Mouse (Mus musculus) olfactory bulb, adult 2 months (tissue): ENCODE measurements at regions not wholly inside any gene's neighbourhood (a gene's known extent, or its start where the extent isn't known, plus 50 kb on each side); places are given as distances from the start of the nearest gene placed in this dataset.

Experiments
- H3K27ac ChIP-seq: fragments of 200-500 bp; 2 replicates; pipeline ENCODE4 v1.5.1; 2012; ENCODE audit warnings: low read depth, low read length; ENCODE audit not compliant: insufficient read depth
- H3K4me1 ChIP-seq: fragments of 200-500 bp; 2 replicates; pipeline ENCODE4 v1.6.1; 2012; ENCODE audit warnings: low read length; ENCODE audit not compliant: control insufficient read depth, insufficient read depth
- H3K4me3 ChIP-seq: fragments of 200-500 bp; 2 replicates; pipeline ENCODE4 v1.5.1; 2012; ENCODE audit warnings: mild to moderate bottlenecking, low read depth, low read length, moderate library complexity; ENCODE audit not compliant: insufficient read depth
- CTCF ChIP-seq: fragments of 200-500 bp; IDR thresholded peaks from 2 replicates; pipeline ENCODE4 v1.5.1; 2012; ENCODE audit warnings: low read depth, mild to moderate bottlenecking, low read length, moderate library complexity; ENCODE audit not compliant: insufficient read depth
- POLR2A ChIP-seq: fragments of 200-500 bp; IDR thresholded peaks from 2 replicates; pipeline ENCODE4 v1.6.1; 2012; ENCODE audit warnings: mild to moderate bottlenecking, low read depth, low read length, moderate library complexity; ENCODE audit not compliant: insufficient read depth
- WGBS: fragments of 180-500 bp; shearing (Covaris S2); methylation state at CpG from one replicate; pipeline ENCODE4 v1.1.7; 2018; 5-methylcytosine and 5-hydroxymethylcytosine counted together

DNA sequence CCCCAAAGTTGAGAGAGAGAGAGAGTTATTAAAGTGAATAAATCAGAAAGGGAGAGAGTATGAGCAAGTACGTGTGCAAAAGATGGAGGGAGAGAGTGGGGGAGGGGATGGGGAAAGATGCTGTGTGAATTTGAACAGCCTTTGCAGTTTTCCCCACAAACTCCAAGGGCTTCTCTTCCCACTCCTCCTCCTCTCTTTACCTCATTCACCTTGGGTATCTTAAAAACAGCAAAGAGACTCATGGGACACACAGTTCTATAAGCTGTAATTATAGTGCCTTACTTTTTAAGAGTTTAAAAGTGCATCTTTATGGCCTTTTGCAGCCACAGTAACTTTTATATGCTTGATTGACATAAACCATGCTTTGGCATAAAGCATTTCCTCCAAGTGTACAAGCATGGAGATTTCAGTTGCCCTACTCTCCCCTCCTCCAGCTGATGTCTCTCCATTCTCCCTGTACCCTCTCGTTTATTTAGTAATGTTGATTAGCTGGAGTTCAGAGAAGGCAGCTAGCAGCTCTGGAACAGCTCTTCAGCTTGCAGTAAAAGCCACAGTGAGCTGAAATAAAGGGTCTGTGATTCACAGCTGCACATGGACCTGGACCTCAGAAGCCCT is 156.7 kb downstream of the Tbx18 start:
- H3K27ac ChIP-seq, result no peak overlapping the region
- no peak for TF ChIP-seq CTCF
- TF ChIP-seq POLR2A, result no peak
- 28% methylated on average over 2 of the region's 2 CpGs for WGBS
- no peaks in the 10 kb centered on the region for H3K4me1 ChIP-seq
- no peak overlapping the region for H3K4me3 ChIP-seq

DNA sequence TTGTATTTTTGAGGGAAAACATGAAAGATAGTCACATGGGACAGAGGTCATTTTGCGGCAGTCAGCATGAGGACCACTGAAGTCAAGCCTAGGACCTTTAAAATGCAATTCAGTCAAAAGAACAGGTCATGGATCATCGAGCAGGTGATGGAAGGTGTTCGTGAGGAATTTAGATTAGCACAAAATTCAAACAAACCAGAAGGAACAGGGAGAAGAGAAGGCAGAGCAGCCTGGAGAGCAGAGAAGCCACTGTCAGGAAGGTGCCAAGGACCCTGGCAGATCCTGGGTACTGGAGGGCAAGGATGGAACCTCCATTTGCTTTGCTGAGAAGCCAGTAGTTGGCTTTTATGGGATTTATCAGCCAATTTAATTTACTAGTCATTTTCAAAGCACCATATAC is 167.8 kb downstream of the Tbx18 start:
- no peak overlapping the region for H3K27ac ChIP-seq
- H3K4me1 ChIP-seq, result no peaks in the 10 kb centered on the region
- TF ChIP-seq POLR2A (no peak), CTCF (no peak)
- 67% methylated on average over 3 of the region's 3 CpGs for WGBS
- no peak overlapping the region for H3K4me3 ChIP-seq

DNA sequence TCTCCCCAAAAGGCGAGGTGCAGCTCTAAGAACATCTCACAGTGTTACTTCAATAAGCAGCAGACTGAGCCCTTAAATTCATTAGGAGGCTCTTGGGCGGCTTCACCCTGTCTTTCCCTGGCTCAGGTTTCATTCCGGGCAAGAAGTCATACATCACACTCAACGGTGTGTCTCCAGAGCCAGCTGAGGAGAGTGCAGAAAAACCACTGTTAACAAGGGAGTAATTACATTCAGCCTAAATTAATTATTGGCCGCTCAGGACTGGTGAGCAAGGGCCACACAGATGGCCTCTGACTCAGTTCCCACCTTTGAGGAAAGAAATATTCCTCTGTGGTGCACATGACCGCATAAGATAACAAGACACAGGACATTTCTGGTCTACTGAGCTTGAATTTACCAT is 168.3 kb downstream of the Tbx18 start:
- no peaks in the 10 kb centered on the region for H3K4me1 ChIP-seq
- H3K27ac ChIP-seq, result no peak overlapping the region
- TF ChIP-seq CTCF (no peak), POLR2A (no peak)
- H3K4me3 ChIP-seq, result no peak overlapping the region
- WGBS, result 80% methylated on average over 6 of the region's 6 CpGs

DNA sequence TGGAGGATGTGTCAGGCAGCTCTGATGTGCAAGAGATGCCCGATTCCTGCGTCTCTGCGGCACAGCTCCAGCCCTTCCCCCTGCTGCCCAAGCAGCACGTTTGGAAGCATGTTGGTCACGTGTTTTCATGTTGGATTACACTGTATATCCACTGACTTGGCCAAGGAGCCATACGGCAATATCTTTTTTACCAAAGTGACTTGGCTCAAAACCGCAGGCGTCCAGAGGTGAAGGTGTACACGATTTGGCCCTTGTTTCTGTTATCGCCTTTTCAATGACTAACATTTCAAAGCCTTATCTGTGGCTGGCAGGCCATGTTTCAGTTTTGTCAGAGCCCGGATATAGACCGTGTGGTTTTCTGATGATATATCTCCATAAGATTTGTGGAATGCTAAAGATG is 173.2 kb downstream of the Tbx18 start:
- Histone ChIP-seq H3K4me1 (no peaks in the 10 kb centered on the region), H3K27ac (no peak overlapping the region), H3K4me3 (no peak overlapping the region)
- no peak for TF ChIP-seq POLR2A
- no peak for TF ChIP-seq CTCF
- WGBS, result 86% methylated on average over 12 of the region's 12 CpGs

GRCm38 (mm10) chr9:87556953-87557394 is 174.1 kb downstream of the Tbx18 start:
- Histone ChIP-seq H3K4me1 (no peaks in the 10 kb centered on the region), H3K27ac (no peak overlapping the region), H3K4me3 (no peak overlapping the region)
- no peak for TF ChIP-seq POLR2A
- TF ChIP-seq CTCF, result no peak
- WGBS, result 27% methylated on average over 8 of the region's 8 CpGs

GRCm38 (mm10) chr9:87556552-87556951 is 174.5 kb downstream of the Tbx18 start:
- TF ChIP-seq POLR2A, result no peak
- no peak for TF ChIP-seq CTCF
- Histone ChIP-seq H3K4me3 (no peak overlapping the region), H3K4me1 (no peaks in the 10 kb centered on the region), H3K27ac (no peak overlapping the region)
- WGBS, result 31% methylated on average over 7 of the region's 7 CpGs

- TF ChIP-seq CTCF (no peak), POLR2A (no peak)
- Histone ChIP-seq H3K27ac (no peak overlapping the region), H3K4me1 (no peaks in the 10 kb centered on the region), H3K4me3 (no peak overlapping the region)
- WGBS, result 69% methylated on average over 8 of the region's 8 CpGs
These were observed 197.9 kb downstream of the Tbx18 start for GRCm38 (mm10) chr9:87533182-87533581.

DNA sequence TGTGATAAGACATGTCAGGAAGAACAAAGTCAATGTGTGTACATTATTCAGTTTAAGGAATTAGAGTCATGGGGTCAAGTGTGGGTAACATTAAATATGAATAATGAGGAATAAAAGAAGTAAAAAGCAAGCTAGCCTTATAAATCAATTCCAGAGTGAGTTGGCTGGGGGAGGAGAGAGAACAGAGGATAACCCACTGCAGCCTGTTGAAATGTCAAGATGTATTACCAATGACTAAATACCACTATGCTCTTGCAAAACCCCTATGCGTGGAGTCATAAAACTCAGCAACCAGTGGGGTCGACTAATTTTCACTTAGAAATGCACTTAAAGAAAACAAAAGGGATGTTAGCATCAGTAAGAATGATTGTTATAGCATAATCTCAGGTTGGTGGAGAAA is 201.2 kb downstream of the Tbx18 start:
- TF ChIP-seq POLR2A (no peak), CTCF (no peak)
- WGBS, result 89% methylated on average over 2 of the region's 2 CpGs
- no peak overlapping the region for H3K27ac ChIP-seq

DNA sequence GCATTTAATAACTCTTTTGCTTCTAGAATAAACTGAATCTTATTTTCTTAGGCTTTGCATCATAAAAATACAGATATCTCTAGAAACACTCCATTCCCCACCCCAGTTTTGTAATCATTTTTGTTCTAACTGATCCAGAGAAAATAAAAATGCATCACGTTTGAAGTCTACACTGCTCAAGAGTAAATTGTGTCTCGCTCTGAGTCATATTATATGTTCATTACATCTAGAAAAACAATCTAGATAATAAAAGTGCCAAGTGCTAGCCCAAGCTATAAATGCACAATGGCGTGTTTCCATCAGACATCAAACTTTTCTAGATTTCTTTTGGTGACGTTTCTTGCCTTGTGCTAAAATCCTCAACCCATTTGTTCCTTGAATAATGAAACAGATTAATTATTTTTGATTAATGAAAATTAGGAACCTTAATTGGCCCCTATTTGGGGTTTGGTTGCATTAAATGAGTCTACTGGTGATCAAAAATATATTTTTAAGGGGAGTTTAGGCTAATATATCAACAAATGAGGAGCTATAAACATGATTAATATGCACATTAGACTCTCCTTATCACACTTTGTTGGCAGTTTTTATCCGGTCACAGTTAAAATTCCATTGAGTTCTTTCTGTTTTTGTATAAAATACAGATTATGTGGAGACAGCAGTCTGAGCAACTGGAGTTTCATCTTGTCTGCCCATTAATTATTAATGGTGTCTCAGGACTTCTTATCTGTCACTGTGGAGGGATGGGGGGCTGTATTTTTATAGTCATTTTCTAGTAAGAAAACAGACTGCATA is 206.0 kb downstream of the Tbx18 start:
- Histone ChIP-seq H3K4me1 (no peaks in the 10 kb centered on the region), H3K27ac (no peak overlapping the region), H3K4me3 (no peak overlapping the region)
- TF ChIP-seq POLR2A, result no peak
- WGBS, result 78% methylated on average over 5 of the region's 5 CpGs

More for the DNA sequence above, 201.2 kb downstream of the Tbx18 start:
- Histone ChIP-seq H3K4me3 (no peak overlapping the region), H3K4me1 (no peaks in the 10 kb centered on the region)
